Mouse (Mus musculus) left cerebral cortex, adult 18-20 months (tissue): ENCODE measurements around the gene Hpca. TPM values are rescaled to one million over a fixed set of nuclear protein-coding genes. Genes with fewer than 3 reads are reported as not detected.

ENCODE experiments used
- DNase-seq, 2 experiments: peaks; one replicate each; pipeline ENCODE4 v3.0.0; 2021 to 2022; ENCODE audit warnings: low spot score in 2 of 2, mixed read lengths in 1 of 2
- long read RNA-seq, 2 experiments: library from polyadenylated mRNA; stranded (forward); transcript quantifications; one replicate each; pipeline ENCODE4 v2.0.0; 2021
- total RNA-seq, 2 experiments: library from RNA; stranded (reverse); gene quantifications; 2 replicates each; pipeline ENCODE4 v1.2.3; 2021

Gene Hpca
- 100 to 1,000 TPM; 684 to 738 TPM for total RNA-seq
- long read RNA-seq, experiment 1, transcript Hpca-201 (4 exons, 1,525 nt) = major isoform, 667 of 888 reads
- long read RNA-seq, experiment 1, transcript Hpca-204 (6 exons, 1,847 nt) = minor isoform, 11 of 888 reads
- long read RNA-seq, experiment 1, transcript Hpca-203 (4 exons, 1,568 nt) = minor isoform, 11 of 888 reads
- long read RNA-seq, experiment 1, transcript Hpca-202 (3 exons, 1,666 nt) = minor isoform, 67 of 888 reads
- long read RNA-seq, experiment 1, partial matches to known transcripts = 38 of 888 reads
- long read RNA-seq, experiment 1, other reads (novel, unspliced or antisense) = 84 of 888 reads
- long read RNA-seq, experiment 2, transcript Hpca-202 (3 exons, 1,666 nt) = minor isoform, 36 of 628 reads
- long read RNA-seq, experiment 2, transcript Hpca-204 (6 exons, 1,847 nt) = minor isoform, 13 of 628 reads
- long read RNA-seq, experiment 2, transcript Hpca-201 (4 exons, 1,525 nt) = major isoform, 470 of 628 reads
- long read RNA-seq, experiment 2, transcript Hpca-203 (4 exons, 1,568 nt) = minor isoform, 8 of 628 reads
- long read RNA-seq, experiment 2, partial matches to known transcripts = 23 of 628 reads
- long read RNA-seq, experiment 2, other reads (novel, unspliced or antisense) = 64 of 628 reads

- DNase-seq = no peak
Measured at GRCm38 (mm10) chr4:129121569-129122086, at the start of gene Hpca. Gene Hpca (minus strand): TSS chr4:129122036.

GRCm38 (mm10) chr4:129161581-129162255 lies 39.9 kb upstream of the Hpca start:
- no peak for DNase-seq

- no peak for DNase-seq
Measured at GRCm38 (mm10) chr4:129161076-129161475, 39.2 kb upstream of the Hpca start.

GRCm38 (mm10) chr4:129158549-129158948 lies 36.7 kb upstream of the Hpca start:
- no peak for DNase-seq

- DNase-seq = no peak
Measured at GRCm38 (mm10) chr4:129157541-129157940, 35.7 kb upstream of the Hpca start.

GRCm38 (mm10) chr4:129151276-129151811 lies 29.5 kb upstream of the Hpca start:
- no peak for DNase-seq

- DNase-seq = no peak
Measured at GRCm38 (mm10) chr4:129149321-129149720, 27.5 kb upstream of the Hpca start.

- DNase-seq = no peak
Measured at GRCm38 (mm10) chr4:129147552-129148103, 25.8 kb upstream of the Hpca start.

GRCm38 (mm10) chr4:129146392-129146791 lies 24.6 kb upstream of the Hpca start:
- no peak for DNase-seq

- DNase-seq = no peak
Measured at GRCm38 (mm10) chr4:129145943-129146342, 24.1 kb upstream of the Hpca start.

GRCm38 (mm10) chr4:129145411-129145810 lies 23.6 kb upstream of the Hpca start:
- no peak for DNase-seq

GRCm38 (mm10) chr4:129144401-129145367 lies 22.8 kb upstream of the Hpca start:
- DNase-seq = peak; percentile 87 to 92

- DNase-seq = no peak
Measured at GRCm38 (mm10) chr4:129143509-129143908, 21.7 kb upstream of the Hpca start.

GRCm38 (mm10) chr4:129142439-129143045 lies 20.7 kb upstream of the Hpca start:
- no peak for DNase-seq

GRCm38 (mm10) chr4:129141560-129142438 lies 20.0 kb upstream of the Hpca start:
- DNase-seq = no peak

- no peak for DNase-seq
Measured at GRCm38 (mm10) chr4:129140808-129141207, 19.0 kb upstream of the Hpca start.

GRCm38 (mm10) chr4:129139642-129140041 lies 17.8 kb upstream of the Hpca start:
- no peak for DNase-seq
